Mouse (Mus musculus) cerebellum, adult 2 months (tissue): ENCODE results near the gene Gm9821.

Experiments used
- CTCF ChIP-seq: fragments of 200-500 bp; IDR thresholded peaks from 2 replicates; pipeline ENCODE4 v1.5.1; 2011; ENCODE audit warnings: low read depth, mild to moderate bottlenecking, control low read depth, low read length, moderate library complexity, borderline replicate concordance; ENCODE audit not compliant: insufficient read depth
- POLR2A ChIP-seq: fragments of 200-500 bp; IDR thresholded peaks from 2 replicates; pipeline ENCODE4 v1.6.1; 2011; ENCODE audit warnings: low read length, control low read depth, borderline replicate concordance; ENCODE audit not compliant: insufficient read depth

- TF ChIP-seq POLR2A: no peak
- no peak for TF ChIP-seq CTCF
Observed at GRCm38 (mm10) chr2:91949411-91950274, 4.1 kb downstream of the Gm9821 start.
